Mouse (Mus musculus): ENCODE measurements around the gene Ciz1. TPM values are rescaled to one million over a fixed set of nuclear protein-coding genes. Genes with fewer than 3 reads are reported as not detected.
A peak's percentile ranks its signal among the peaks of the same experiment; 100 is the strongest.
"Not testable (repeated sequence)": the region's sequence is repeated elsewhere in the genome, so short reads cannot be mapped to it uniquely, and the experiment has no call there.

Gene Ciz1
- total RNA-seq, 1 experiment from 2014 or later: 78.2 TPM

DNA sequence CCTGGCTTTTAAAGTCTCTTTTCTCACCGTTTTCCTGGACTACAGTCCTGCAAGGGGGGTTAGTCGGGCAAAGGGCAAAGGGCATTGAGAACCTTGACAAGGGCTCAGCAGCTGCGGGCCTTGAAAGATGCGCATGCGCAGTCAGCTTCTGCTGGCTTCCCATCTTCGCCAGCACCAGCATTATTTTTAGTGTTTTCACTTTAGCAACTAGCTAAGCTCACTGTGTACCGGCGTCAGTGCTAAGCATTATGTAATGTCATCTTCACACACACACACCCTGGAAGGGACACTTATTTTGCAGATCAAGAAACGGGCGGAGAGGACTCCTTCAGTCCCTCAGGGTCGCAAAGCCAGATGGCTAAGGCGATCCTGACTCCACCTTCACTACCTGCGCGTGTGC is 8.6 kb downstream of the Ciz1 start:
- ATAC-seq (replicated peaks in 1 of 2; ENCODE audit: insufficient read depth in 1 of 2, low FRiP score in 2 of 2, low TSS enrichment in 1 of 2, low read depth in 1 of 2, poor library complexity in 2 of 2, severe bottlenecking in 2 of 2): 0 out of 4 replicates have a peak, but pooled peaks of 1 of the 2 experiments have one; percentile 43

DNA sequence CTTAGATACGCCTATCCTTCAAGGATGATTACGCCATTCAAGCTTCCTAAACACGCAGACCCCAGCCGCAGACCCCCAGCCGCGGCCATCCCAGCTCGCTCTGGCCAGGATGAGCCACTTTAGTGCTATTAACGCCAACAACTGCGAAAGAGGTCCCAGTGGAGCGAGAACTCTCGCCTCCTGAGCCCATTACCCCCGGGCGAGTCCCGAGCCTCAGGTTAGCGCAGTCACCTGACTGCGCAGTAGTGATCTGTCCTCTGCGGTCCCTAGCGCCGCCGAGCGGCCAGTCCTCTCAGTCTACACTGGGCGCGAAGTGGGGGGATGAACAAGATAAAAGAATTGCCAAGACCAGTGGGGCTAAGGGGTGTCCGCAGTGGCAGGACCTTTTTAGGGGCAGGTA is 9.3 kb downstream of the Ciz1 start:
- ATAC-seq (replicated peaks in 1 of 2; ENCODE audit: insufficient read depth in 1 of 2, low FRiP score in 2 of 2, low TSS enrichment in 1 of 2, low read depth in 1 of 2, poor library complexity in 2 of 2, severe bottlenecking in 2 of 2): peak in 1 of 2 experiments; percentile 51; a peak in 3 of 4 replicates

DNA sequence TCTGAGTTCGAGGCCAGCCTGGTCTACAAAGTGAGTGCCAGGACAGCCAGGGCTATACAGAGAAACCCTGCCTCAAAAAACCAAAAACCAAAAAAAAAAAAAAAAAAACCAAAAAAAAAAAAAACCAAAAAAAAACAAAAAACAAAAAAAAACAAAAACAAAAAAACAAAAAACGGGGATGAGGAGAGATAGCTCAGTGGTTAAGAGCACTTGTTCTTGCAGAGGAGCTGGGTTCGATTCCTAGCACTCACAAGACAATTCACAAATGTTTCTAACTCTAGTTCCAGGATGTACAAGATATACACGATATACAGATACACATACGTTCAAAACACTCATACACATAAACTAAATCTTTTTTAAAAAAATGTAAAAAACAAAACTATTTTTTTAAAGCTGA is 10.1 kb downstream of the Ciz1 start:
- ATAC-seq (replicated peaks in 1 of 2; ENCODE audit: insufficient read depth in 1 of 2, low FRiP score in 2 of 2, low TSS enrichment in 1 of 2, low read depth in 1 of 2, poor library complexity in 2 of 2, severe bottlenecking in 2 of 2): not testable (repeated sequence)

DNA sequence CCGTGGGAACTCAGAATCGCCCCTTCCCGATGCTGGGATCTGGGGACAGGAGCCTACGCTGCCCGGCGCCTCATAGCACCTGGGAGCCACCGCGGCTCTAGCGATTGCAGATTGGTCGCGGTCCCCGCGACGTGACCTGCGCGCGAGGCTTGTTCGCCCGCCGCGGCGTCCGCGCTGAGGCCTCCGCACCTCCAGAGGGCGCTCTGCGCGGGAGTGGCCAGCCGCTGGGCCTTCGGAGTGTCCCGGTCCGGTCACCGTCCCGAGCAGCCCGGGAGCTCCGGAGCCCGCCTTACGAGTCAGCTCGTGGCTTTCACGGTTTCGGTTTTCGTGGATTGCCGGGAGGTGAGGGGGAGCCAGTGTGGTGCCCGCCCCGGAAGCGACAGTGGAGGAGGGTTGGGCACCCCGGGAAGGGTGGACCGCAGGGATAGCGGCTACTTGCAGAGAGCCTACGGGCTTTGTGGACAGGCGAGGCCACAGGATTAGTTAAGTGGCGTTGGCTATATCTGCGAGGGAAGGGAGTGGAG is 10.8 kb downstream of the Ciz1 start:
- peak; percentile 66 to 78 for ATAC-seq (replicated peaks in 1 of 2; ENCODE audit: insufficient read depth in 1 of 2, low FRiP score in 2 of 2, low TSS enrichment in 1 of 2, low read depth in 1 of 2, poor library complexity in 2 of 2, severe bottlenecking in 2 of 2)

DNA sequence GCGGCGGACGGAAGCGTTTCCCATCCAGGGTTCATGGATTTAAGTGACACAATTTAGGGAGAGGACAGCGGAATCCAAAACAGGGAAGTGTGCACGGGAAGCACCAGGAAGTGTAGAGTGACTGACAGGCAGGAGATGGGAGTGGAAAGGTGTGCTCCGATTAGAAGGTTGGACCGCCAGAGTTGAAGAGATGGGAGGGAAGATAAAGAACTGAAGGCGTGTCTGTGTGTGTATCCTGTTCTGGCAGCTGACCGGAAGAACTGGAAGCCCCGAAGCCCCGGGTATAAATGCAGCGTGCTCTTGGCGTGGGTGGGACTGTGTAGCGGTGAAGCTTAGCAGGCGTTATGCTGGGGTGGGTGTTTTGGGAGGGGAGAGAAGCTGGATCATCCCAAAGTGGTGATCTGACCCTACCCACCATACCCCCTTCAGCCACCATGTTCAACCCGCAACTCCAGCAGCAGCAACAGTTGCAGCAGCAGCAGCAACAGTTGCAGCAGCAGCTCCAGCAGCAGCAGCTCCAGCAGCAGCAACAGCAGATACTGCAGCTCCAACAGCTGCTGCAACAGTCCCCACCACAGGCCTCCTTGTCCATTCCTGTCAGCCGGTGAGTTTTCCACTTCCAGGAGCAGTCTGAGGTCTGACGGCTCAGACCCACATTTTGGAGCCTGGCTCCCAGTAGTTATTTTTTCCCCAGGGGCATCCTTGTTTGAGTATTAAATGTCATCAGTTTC is 11.4 kb downstream of the Ciz1 start:
- ATAC-seq (replicated peaks in 1 of 2; ENCODE audit: insufficient read depth in 1 of 2, low FRiP score in 2 of 2, low TSS enrichment in 1 of 2, low read depth in 1 of 2, poor library complexity in 2 of 2, severe bottlenecking in 2 of 2): peak; percentile 16 to 50; a peak in 3 of 4 replicates

DNA sequence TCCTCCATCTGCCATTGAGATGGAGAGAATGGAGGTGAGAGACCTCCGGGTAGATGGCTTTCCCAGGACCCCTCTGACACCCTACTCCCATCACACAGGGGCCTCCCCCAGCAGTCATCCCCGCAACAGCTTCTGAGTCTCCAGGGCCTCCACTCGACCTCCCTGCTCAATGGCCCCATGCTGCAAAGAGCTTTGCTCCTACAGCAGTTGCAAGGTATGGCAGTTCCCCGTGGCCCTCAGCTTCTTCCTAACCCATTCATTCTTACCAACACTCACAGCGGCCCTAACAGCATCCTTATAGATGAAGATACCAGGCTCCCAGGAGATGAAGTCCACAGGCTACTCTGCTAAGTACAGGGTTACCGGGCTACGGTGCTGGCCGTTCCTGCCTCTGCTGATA is 12.0 kb downstream of the Ciz1 start:
- no peak for ATAC-seq (replicated peaks in 1 of 2; ENCODE audit: insufficient read depth in 1 of 2, low FRiP score in 2 of 2, low TSS enrichment in 1 of 2, low read depth in 1 of 2, poor library complexity in 2 of 2, severe bottlenecking in 2 of 2)

DNA sequence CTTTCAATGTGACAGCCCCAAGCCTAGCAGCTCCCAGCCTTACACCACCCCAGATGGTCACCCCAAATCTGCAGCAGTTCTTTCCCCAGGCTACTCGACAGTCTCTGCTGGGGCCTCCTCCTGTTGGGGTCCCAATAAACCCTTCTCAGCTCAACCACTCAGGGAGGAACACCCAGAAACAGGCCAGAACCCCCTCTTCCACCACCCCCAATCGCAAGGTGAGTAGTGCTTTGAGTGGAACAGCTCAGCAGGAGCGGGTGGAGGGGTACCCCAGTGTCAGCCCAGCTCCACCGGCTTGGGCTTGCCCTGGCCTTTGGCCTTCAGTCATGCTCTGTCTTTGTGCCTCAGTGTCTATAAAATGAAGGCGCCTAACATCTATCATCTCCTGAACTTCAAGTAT is 15.2 kb downstream of the Ciz1 start:
- no peak for ATAC-seq (replicated peaks in 1 of 2; ENCODE audit: insufficient read depth in 1 of 2, low FRiP score in 2 of 2, low TSS enrichment in 1 of 2, low read depth in 1 of 2, poor library complexity in 2 of 2, severe bottlenecking in 2 of 2)

DNA sequence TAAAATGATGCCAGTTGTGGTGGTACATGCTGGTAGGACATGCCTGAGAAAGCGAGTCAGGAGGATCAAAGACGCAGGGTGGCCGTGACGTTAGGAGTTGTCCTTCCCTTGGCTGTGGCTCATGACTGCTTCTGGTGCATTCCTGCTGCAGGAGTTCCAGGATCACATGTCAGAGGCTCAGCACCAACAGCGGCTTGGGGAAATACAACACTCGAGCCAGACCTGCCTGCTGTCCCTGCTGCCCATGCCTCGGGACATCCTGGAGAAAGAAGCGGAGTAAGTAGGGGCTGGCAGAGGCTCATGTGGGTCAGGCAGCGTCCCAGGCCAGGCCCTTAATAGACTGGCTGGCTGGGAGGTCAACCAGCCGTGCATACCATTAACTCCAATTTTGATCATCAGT is 22.1 kb downstream of the Ciz1 start:
- no peak for ATAC-seq (replicated peaks in 1 of 2; ENCODE audit: insufficient read depth in 1 of 2, low FRiP score in 2 of 2, low TSS enrichment in 1 of 2, low read depth in 1 of 2, poor library complexity in 2 of 2, severe bottlenecking in 2 of 2)

DNA sequence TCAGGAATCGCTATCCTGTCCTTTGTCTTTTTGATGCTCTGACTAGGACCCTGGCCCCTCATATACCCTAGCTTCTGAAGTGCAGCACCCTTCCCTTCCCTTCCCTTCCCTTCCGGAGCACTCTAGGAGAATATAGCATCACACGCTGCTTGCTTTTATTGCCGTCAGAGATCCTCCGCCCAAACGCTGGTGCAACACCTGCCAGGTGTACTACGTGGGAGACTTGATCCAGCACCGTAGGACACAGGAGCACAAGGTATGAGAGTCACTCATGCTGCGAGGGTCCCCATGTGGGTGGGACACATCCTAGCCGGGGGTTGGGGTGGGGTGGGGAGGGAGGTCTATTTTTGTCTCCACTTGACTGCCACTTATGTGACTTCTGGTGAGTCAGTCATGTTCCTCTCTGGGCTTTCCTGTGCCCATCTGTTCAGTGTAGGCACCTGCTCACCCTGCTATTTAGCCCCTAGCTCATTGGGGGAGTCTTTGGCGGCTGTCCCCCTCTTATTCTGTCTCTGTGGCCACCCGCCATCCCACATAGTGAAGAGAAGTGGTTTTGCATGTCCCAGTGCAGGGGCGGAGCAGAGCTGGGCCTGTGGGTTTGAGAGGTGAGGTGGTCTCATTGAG is 23.3 kb downstream of the Ciz1 start:
- ATAC-seq (replicated peaks in 1 of 2; ENCODE audit: insufficient read depth in 1 of 2, low FRiP score in 2 of 2, low TSS enrichment in 1 of 2, low read depth in 1 of 2, poor library complexity in 2 of 2, severe bottlenecking in 2 of 2): no peak

DNA sequence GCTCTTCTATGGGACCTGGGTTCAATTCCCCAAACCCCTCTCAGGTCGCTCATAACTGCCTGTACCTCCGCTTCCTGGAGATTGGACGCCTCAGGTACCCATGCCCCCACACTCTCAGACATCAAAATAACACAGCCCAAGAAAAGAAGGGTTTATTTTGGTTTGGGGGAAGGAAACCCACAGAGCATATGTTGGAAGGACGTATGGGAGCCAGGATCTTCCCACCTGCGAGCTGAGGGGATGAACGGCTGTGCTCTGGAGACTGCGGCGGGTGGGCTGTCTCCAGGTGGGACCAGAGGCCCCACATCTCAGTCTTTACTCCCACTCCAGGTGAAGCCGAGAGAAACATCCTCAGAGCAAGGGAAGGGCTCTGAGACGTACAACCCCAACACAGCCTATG is 24.8 kb downstream of the Ciz1 start:
- no peak for ATAC-seq (replicated peaks in 1 of 2; ENCODE audit: insufficient read depth in 1 of 2, low FRiP score in 2 of 2, low TSS enrichment in 1 of 2, low read depth in 1 of 2, poor library complexity in 2 of 2, severe bottlenecking in 2 of 2)

DNA sequence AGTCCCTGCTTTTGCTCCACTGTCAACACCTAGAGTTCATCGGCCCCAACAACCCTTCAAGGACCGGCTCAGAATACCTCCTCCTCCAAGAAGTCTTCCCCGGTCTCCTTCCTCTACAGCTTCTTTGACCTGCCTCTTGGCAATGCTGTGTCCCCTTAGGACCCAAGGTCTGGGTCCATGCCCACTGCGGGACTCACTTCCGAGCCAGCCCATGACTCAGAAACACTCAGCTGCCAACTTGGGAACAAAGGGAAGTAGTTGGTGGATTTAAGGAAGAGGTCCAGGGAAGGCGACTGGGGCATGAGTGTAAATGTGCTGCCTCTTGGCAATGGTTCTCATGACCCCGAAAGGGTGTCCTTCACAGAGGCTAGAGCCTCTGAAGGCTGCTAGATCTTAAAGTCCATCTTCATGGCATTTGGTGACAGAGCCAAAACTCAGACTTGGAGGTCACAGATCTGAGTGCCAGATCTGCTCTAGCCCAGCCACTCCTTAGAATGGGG is 27.9 kb downstream of the Ciz1 start:
- no peak for ATAC-seq (replicated peaks in 1 of 2; ENCODE audit: insufficient read depth in 1 of 2, low FRiP score in 2 of 2, low TSS enrichment in 1 of 2, low read depth in 1 of 2, poor library complexity in 2 of 2, severe bottlenecking in 2 of 2)

DNA sequence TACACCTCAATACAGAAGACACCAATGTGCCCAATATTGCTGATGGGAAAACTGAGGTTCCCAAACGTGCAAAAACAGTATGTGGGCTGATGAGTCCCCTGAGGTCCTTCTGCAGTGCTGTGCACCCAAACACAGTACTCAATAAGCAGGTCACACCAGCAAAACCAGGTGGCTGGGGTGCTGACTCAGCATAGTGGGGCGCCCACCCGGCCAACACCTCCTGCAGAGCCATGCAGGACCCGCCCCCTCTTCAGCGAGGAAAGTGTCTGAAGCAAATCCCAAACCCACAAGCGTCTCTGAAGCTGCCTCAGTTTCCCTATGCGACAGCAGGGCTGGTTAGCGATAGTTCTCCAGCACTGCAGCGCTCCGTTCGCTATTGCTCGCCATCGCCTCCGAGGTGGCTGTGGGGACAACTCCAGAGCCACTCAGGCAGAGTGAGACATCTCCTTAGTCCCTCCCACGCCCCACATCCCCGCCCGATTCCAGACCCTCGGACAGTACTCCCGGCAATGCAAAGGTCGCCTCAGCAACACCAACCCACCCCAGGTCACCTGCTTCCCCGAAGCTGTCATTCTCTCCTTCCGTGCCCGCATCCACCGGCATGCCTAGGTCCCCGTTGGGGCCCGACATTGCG is 29.1 kb downstream of the Ciz1 start:
- peak in 1 of 2 experiments; percentile 15; a peak in 1 of 4 replicates for ATAC-seq (replicated peaks in 1 of 2; ENCODE audit: insufficient read depth in 1 of 2, low FRiP score in 2 of 2, low TSS enrichment in 1 of 2, low read depth in 1 of 2, poor library complexity in 2 of 2, severe bottlenecking in 2 of 2)

DNA sequence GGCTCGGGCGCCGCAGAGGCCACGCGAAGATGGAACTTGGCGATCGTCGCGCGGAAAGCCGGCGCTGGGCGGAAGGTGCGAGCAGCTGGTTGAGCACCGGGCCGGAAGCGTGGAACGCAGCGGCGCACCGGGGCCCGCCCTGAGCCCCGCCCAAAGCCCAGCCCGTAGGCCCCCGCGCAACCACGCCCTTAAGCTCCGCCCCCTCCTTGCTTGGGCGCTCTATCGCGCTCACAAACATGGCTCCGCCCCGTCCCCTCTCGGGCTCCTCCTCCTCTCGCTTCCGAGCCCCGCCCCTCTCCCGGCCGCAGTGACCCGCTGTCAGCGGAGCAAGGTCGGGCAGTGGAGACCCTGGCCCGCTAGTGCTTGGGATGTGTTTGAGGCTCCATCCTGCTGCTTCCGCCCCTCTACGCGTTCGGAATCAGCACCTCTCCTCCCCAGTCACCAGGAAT is 29.7 kb downstream of the Ciz1 start, which contains the start of gene 1110008P14Rik:
Gene 1110008P14Rik, minus strand, starts transcription at position 164 of the 449 bp plus-strand sequence.
- ATAC-seq (replicated peaks in 1 of 2; ENCODE audit: insufficient read depth in 1 of 2, low FRiP score in 2 of 2, low TSS enrichment in 1 of 2, low read depth in 1 of 2, poor library complexity in 2 of 2, severe bottlenecking in 2 of 2): peak; percentile 88 to 92

DNA sequence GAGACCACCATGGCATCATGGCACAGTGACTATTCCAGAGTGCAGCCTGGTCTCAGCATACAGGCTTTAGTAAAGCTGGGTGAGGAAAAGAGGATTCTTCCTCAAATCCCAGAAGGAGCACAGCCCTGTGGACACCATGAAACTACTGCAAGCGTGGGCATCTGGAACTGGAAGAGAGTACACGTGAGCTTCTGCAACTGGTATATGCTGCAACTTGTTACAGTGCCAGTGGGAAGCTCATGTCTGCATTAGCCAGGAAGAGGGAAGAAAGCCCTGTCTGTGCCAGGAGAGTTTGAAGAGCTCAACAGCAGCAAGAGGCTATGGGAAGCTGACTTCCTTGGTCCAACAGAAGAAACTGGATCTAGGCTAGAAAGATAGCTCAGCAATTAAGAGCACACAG is 30.6 kb downstream of the Ciz1 start:
- ATAC-seq (replicated peaks in 1 of 2; ENCODE audit: insufficient read depth in 1 of 2, low FRiP score in 2 of 2, low TSS enrichment in 1 of 2, low read depth in 1 of 2, poor library complexity in 2 of 2, severe bottlenecking in 2 of 2): no peak

DNA sequence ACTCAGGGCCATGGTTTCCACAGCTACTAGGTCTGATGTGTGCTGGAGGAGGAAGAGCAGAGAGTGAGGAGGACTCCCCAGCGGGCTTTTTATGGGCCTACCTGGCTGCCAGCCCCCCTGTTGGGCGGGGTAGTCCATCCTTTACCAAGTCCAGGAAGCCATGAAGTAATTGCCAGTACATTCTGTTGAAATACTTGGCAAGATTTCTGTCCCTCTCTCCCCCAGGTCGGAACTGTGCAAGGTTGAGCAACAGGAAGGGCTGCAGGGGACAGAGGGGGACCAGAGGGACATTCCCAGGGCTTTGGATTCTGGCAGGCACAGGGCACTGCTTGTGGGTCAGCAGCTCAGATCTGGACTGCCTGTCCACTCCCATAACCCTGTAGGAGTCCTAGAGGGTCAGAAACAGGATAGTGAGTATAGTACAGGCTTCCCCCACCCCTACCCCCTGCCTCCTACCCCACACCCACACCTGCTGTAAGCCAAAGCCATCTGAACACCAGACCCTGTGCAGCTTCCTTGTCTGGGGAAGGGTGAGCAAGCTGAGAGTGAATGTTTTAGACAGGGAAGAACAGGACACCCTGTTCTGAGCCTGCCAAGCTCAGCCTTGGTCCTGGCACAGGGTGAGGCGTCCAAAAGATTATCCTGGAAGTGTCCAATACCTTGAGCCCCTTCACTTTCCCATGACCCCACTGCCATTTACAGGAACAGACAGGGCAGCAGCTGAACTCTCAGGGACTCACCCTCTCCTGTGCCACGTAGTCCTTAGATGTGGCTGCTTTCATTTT is 35.8 kb downstream of the Ciz1 start, which contains the start of gene Lcn2:
Gene Lcn2, minus strand, starts transcription at position 547 of the 785 bp plus-strand sequence.
- ATAC-seq (replicated peaks in 1 of 2; ENCODE audit: insufficient read depth in 1 of 2, low FRiP score in 2 of 2, low TSS enrichment in 1 of 2, low read depth in 1 of 2, poor library complexity in 2 of 2, severe bottlenecking in 2 of 2): peak in 1 of 2 experiments; percentile 29; a peak in 2 of 4 replicates

DNA sequence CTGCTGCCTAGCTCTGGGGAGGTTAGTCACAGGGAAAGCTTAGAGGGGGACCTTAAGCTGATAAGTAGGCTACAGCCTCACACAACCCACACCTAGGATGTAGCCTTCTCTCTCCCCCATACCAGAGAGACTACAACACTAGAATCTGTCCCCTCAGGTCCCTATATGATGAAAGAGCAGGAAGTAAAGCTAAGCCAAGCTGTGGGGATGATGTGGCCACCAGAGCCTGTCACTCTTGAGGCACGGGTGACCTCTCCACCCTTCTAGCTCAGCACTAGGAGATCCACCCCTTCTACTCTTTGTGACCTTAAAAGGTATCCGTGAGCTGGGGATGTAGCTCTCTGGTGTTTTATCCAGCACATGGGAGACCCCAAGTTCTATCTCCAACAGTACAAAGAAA is 37.0 kb downstream of the Ciz1 start:
- no peak for ATAC-seq (replicated peaks in 1 of 2; ENCODE audit: insufficient read depth in 1 of 2, low FRiP score in 2 of 2, low TSS enrichment in 1 of 2, low read depth in 1 of 2, poor library complexity in 2 of 2, severe bottlenecking in 2 of 2)

DNA sequence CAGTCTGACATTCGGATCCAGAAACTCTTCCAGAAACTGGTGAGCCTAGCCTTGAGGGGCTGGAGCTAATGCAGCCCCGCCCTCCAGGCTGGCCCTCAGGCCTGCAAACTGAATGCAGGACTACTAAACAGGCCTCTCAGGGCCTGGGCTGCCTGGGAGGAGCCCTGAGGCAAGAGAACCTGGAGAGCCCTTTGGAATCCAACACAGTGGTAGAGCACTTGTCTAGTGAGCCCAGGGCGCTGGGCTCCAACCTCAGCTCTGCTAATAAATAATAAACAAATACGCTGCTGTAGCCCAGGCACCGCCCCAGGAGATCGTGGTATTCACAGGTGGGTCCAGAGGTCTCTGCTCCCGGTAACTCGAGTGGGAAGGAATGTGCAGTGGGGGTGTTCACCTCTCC is 38.7 kb downstream of the Ciz1 start:
- no peak for ATAC-seq (replicated peaks in 1 of 2; ENCODE audit: insufficient read depth in 1 of 2, low FRiP score in 2 of 2, low TSS enrichment in 1 of 2, low read depth in 1 of 2, poor library complexity in 2 of 2, severe bottlenecking in 2 of 2)
